Mouse (Mus musculus) G1E-ER4 (cell line): Measurements from ENCODE around the gene Pfdn2. TPM values are rescaled to one million over a fixed set of nuclear protein-coding genes. Genes with fewer than 3 reads are reported as not detected.

Experiments
- GATA1 ChIP-seq: IDR thresholded peaks from one replicate; pipeline ENCODE4 v1.8.0; 2012; ENCODE audit warnings: low read length, inconsistent platforms
- polyA plus RNA-seq: library from polyadenylated mRNA; stranded (reverse); fragments of >175 nt; gene quantifications from 2 replicates; pipeline ENCODE4 v1.2.3, GENCODE M21; 2012

The Pfdn2 gene
- polyA plus RNA-seq, 1 experiment: 19.9 TPM

DNA sequence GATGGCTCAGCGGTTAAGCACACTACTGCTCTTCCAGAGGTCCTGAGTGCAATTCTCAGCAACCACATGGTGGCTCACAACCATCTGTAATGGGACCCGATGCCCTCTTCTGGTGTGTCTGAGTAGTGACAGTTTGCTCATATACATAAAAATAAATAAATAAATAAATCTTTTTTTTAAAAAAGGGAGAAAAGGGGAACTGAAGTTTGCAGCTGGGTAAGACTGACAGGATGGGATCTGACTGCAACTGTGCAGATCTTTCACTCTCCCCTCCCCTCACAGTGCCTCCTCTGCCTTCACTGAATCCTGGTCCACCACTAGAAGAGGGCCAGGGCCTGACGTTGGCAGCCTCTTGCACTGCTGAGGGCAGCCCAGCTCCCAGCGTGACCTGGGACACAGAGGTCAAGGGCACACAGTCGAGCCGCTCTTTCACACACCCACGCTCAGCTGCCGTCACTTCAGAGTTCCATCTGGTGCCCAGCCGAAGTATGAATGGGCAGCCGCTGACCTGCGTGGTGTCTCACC is 36.7 kb downstream of the Pfdn2 start:
- TF ChIP-seq GATA1: no peak

DNA sequence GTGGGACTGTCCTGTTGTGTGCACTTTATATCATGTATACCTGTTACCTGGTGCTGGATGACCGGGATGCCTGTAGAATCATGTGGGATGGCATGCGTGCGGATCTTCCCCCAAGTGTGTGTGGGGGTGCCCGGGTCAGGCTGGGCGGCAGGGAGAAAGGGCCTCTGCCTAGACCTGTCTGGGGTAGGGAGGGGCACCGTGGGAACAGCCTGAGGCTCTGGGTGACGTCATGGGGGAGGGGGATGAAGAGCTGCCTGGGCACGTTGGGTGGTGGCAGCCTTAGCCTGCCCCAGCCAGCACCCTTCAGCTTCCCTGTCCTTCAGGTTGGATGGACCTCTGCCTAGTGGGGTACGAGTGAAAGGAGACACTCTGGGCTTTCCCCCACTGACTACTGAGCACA is 38.9 kb downstream of the Pfdn2 start:
- TF ChIP-seq GATA1: no peak

DNA sequence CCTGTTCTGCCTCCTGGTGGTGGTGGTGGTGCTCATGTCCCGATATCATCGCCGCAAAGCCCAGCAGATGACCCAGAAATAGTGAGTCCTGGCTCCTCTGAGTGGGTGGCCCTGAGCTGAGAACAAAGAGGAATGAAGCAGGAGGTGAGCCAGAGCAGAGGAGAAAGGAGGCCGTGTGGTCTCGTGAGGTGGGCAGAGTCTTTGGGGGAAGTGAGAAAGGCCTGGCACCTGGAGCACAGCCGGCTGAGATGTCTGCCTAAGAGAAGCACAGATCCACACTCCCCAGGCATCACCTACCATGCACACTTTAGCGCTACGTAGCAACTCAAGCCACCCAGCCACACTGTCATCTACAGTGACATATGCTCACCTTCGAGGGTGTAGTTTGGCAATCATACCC is 39.7 kb downstream of the Pfdn2 start:
- TF ChIP-seq GATA1: no peak

DNA sequence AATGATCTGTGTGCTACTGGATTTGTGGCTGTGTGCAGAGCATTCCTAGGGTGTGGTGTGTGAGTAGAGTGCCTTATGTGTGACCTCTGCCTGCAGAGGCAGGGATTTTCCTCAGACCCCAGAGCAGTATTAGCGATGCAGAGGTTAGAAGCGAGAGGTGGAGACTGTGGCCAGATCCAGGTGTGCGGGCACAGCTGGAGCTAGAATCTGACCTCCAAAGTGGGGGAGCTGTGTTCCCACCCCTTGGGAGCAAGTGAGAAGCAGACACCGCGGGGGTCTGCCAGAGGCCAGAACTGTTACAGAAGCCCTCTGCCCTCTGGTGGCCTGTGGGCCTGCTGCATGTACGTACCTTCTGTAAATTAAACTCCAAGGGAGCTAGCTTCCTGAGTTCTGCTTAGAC is 41.6 kb downstream of the Pfdn2 start:
- TF ChIP-seq GATA1: no peak

DNA sequence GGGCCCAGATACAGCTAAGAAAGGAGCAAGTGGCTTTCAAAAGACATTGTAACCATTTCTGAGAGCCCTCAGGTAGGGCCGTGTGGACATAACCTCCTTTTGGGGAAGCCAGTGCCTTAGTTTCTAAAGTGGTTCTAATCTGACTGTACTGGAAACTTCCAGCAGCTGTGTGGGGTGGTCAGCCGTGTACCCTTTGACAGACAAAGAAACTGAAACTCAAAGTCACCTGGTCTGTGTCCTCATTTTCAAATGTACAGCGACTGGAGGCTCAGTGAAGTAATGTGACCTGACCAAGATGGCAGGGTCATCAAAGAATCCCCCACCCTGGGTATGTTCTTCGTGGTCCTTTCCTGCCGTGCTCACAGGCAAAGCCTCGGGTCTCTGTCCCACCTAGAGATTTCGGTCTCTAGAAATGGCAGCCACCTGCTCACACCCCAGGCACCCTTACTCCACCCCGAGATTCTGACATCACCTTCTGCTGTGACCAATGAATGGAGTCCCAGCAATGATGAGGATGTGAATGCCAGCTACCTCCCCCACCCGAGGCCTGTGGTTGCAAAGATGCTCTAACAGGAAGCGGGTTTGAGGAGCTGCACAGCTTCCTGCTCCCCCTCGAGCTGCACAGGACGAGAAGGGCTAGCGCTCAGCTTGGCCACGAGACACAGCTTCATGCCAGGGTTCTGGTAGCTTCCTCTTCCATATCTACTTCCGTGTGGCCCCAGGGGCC is 43.1 kb downstream of the Pfdn2 start, which contains the start of gene Arhgap30:
Gene Arhgap30 (plus strand): TSS at position 579 of the 727 bp plus-strand sequence.
- no peak for TF ChIP-seq GATA1

DNA sequence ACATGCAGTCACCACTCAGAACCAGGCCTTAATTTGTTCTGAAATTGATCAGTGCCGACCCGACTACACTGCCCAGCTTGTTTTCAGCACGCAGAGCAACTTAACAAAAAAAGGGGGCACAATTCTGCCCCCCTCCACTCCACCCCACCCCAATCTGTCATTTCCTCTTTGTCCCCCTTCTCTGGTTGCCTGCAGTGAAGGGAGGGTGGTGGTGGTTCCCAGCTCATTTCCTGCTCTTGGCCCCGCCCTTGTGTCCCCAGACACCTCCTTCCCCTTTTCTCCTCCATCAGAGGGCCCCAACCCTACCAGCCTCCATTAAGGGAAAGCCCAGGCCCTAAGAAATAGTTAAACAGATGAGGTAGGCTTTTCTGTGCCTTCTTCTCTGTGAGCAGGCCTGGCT is 44.6 kb downstream of the Pfdn2 start:
- no peak for TF ChIP-seq GATA1

DNA sequence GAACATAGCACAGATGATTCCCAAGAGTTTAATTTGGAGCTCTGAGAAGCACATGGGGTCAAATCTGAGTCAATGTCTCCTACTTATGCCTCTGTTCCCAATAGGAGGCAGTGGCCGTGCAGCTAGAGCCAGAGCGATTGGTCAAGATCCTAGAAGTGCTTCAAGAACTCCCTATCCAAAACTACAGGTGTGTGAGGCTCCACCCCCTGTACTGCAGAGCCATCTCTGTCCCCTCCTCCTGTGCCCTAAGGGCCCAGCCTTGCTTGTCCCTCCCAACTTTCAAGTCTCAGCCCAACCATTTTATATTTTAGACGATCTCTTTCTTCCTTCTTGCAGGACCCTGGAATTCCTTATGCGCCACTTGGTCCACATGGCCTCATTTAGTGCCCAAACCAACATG is 56.4 kb downstream of the Pfdn2 start:
- TF ChIP-seq GATA1: no peak

DNA sequence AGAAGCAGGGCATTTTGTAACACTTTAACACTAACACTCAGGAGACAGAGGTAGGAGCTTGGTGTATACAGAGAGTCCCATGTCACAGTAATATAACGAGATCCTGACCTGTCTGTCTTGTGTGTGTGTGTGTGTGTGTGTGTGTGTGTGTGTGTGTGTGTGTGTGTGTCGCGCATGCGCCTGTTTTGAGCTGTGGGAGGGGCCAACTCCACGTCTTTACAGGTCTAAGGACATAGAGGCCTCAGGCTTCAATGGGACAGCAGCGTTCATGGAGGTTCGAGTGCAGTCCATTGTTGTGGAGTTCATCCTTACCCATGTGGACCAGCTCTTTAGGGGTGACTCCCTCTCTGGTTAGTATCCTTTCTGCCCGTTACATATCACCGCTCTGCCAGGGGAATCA is 57.5 kb downstream of the Pfdn2 start:
- no peak for TF ChIP-seq GATA1

DNA sequence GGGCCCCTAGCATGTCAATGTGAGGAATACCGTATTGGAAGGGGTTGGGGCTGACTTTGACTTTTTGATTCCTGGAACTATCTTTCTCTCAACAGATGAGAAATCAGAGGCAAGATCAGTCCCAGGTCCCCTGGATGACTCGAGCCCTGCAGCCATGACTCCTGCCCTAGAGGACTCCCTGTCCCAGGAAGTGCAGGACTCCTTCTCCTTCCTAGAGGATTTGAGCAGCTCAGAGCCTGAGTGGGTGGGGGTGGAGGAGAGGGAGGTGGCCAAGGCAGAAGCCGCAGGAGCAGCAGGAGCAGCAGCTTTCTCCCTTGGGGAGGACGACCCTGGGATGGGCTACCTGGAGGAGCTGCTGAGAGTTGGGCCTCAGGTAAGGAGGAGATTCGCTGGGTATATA is 61.8 kb downstream of the Pfdn2 start:
- TF ChIP-seq GATA1: no peak

Other genes starting within 250 kb of the Pfdn2 start
- gene Cfap126, start 231.8 kb upstream of the Pfdn2 start, polyA plus RNA-seq: 0.67 and 1.5 TPM in 2 replicates
- gene Sdhc, start 195.1 kb upstream of the Pfdn2 start, polyA plus RNA-seq: 51.9 and 128 TPM in 2 replicates
- 0.14 TPM in 1 of 2 replicates, not detected in the other for gene Mpz, start 195.0 kb upstream of the Pfdn2 start, polyA plus RNA-seq
- gene Pcp4l1, start 149.4 kb upstream of the Pfdn2 start, polyA plus RNA-seq: not detected in 2 replicates
- gene Nr1i3, start 131.7 kb upstream of the Pfdn2 start, polyA plus RNA-seq: 0.40 and 0.42 TPM in 2 replicates
- 50.2 and 61.5 TPM in 2 replicates for gene Tomm40l, start 123.2 kb upstream of the Pfdn2 start, polyA plus RNA-seq
- gene Apoa2, start 120.6 kb upstream of the Pfdn2 start, polyA plus RNA-seq: not detected in 2 replicates
- gene Fcer1g, start 111.3 kb upstream of the Pfdn2 start, polyA plus RNA-seq: not detected in 2 replicates
- 0.09 TPM in 2 replicates for gene Adamts4, start 95.2 kb upstream of the Pfdn2 start, polyA plus RNA-seq
- gene Ndufs2, start 94.3 kb upstream of the Pfdn2 start, polyA plus RNA-seq: 40.4 and 106 TPM in 2 replicates
- gene B4galt3, start 75.3 kb upstream of the Pfdn2 start, polyA plus RNA-seq: 26.9 and 32.7 TPM in 2 replicates
- 38.6 and 45.3 TPM in 2 replicates for gene Ppox, start 64.5 kb upstream of the Pfdn2 start, polyA plus RNA-seq
- gene Usp21, start 57.7 kb upstream of the Pfdn2 start, polyA plus RNA-seq: 49.8 and 54.4 TPM in 2 replicates
- 51.5 and 62.9 TPM in 2 replicates for gene Ufc1, start 50.6 kb upstream of the Pfdn2 start, polyA plus RNA-seq
- 25.2 and 28.3 TPM in 2 replicates for gene Dedd, start 16.5 kb upstream of the Pfdn2 start, polyA plus RNA-seq
- gene Nit1, start within 50 bp of the Pfdn2 start, polyA plus RNA-seq: 14.2 and 16.9 TPM in 2 replicates
- 0.48 and 0.63 TPM in 2 replicates for gene Klhdc9, start 15.1 kb downstream of the Pfdn2 start, polyA plus RNA-seq
- gene Nectin4, start 24.4 kb downstream of the Pfdn2 start, polyA plus RNA-seq: not detected in 2 replicates
- 0.95 and 1.1 TPM in 2 replicates for gene Arhgap30, start 43.3 kb downstream of the Pfdn2 start, polyA plus RNA-seq
- 35.2 and 37.5 TPM in 2 replicates for gene Usf1, start 65.6 kb downstream of the Pfdn2 start, polyA plus RNA-seq
- 0.22 TPM in 1 of 2 replicates, not detected in the other for gene Tstd1, start 73.2 kb downstream of the Pfdn2 start, polyA plus RNA-seq
- not detected in 2 replicates for gene F11r, start 91.9 kb downstream of the Pfdn2 start, polyA plus RNA-seq
- gene Alyref2, start 157.8 kb downstream of the Pfdn2 start, polyA plus RNA-seq: 12.2 and 15.6 TPM in 2 replicates
- not detected in 2 replicates for gene Itln1, start 189.6 kb downstream of the Pfdn2 start, polyA plus RNA-seq
- not detected in 2 replicates for gene Cd244a, start 213.5 kb downstream of the Pfdn2 start, polyA plus RNA-seq